Mouse (Mus musculus): ENCODE data around the gene Mrps26. TPM values are rescaled to one million over a fixed set of nuclear protein-coding genes. Genes with fewer than 3 reads are reported as not detected.

The Mrps26 gene
- total RNA-seq, 2 experiments from 2014 or later: 73.6 to 81.5 TPM

Small RNA genes within 50 kb of the gene (microRNA-seq; reads per million reads assigned to microRNA genes)
- gene Gm23876: 0 reads per million in 2 experiments

Other genes starting within 250 kb of the Mrps26 start
- gene Cpxm1, start 166.2 kb upstream of the Mrps26 start, total RNA-seq (2021): 10 to 100 TPM; 16.9 to 20.0 TPM
- not detected for gene Gm28372, start 158.5 kb upstream of the Mrps26 start, total RNA-seq (2021)
- not detected for gene 1700020A23Rik, start 158.5 kb upstream of the Mrps26 start, total RNA-seq (2021)
- gene Tmem239, start 157.3 kb upstream of the Mrps26 start, total RNA-seq (2021): not detected
- gene Vps16, start 139.4 kb upstream of the Mrps26 start, total RNA-seq (2021): 10 to 100 TPM; 87.1 to 98.7 TPM
- 10 to 100 TPM; 19.1 to 23.3 TPM for gene Pced1a, start 139.0 kb upstream of the Mrps26 start, total RNA-seq (2021)
- 100 to 1,000 TPM; 283 to 297 TPM for gene Ptpra, start 113.5 kb upstream of the Mrps26 start, total RNA-seq (2021)
- gene Oxt, start 12.4 kb downstream of the Mrps26 start, total RNA-seq (2021): not detected
- gene Avp, start 18.8 kb downstream of the Mrps26 start, total RNA-seq (2021): not detected
- gene Fastkd5, start 66.3 kb downstream of the Mrps26 start, total RNA-seq (2021): 1 to 10 TPM; 8.1 to 8.7 TPM
- 1 to 10 TPM; 7.4 to 8.2 TPM for gene Ubox5, start 66.3 kb downstream of the Mrps26 start, total RNA-seq (2021)
- 10 to 100 TPM; 43.9 to 50.5 TPM for gene Lzts3, start 79.1 kb downstream of the Mrps26 start, total RNA-seq (2021)
- 10 to 100 TPM; 57.9 to 71.9 TPM for gene Ddrgk1, start 100.9 kb downstream of the Mrps26 start, total RNA-seq (2021)
- 10 to 100 TPM; 39.5 to 43.4 TPM for gene Itpa, start 103.9 kb downstream of the Mrps26 start, total RNA-seq (2021)
- under 1 TPM; 0.21 to 0.38 TPM for gene Slc4a11, start 133.8 kb downstream of the Mrps26 start, total RNA-seq (2021)